Mouse (Mus musculus) C2C12 (cell line): ENCODE results near the gene Has1. TPM values are rescaled to one million over a fixed set of nuclear protein-coding genes. Genes with fewer than 3 reads are reported as not detected.

ENCODE experiments used
- H3K27me3 ChIP-seq: one replicate; pipeline ENCODE4 v1.6.1; 2011; ENCODE audit not compliant: control insufficient read depth, insufficient read depth, insufficient read length
- H3K36me3 ChIP-seq: one replicate; pipeline ENCODE4 v1.6.1; 2011; ENCODE audit not compliant: control insufficient read depth, insufficient read depth
- H3K4me3 ChIP-seq: one replicate; pipeline ENCODE4 v1.5.1; 2011; ENCODE audit warnings: mild to moderate bottlenecking, control low read depth; ENCODE audit not compliant: poor library complexity, insufficient read depth, severe bottlenecking
- H3K79me2 ChIP-seq: one replicate; pipeline ENCODE4 v1.6.1; 2011; ENCODE audit not compliant: control insufficient read depth, insufficient read depth
- H3K79me3 ChIP-seq: one replicate; pipeline ENCODE4 v1.6.1; 2011; ENCODE audit warnings: low read depth, control low read depth
- H3ac ChIP-seq: one replicate; pipeline ENCODE3; 2011; ENCODE audit warnings: low read depth; ENCODE audit not compliant: control insufficient read depth, insufficient read length
- CEBPB ChIP-seq: IDR thresholded peaks from one replicate; pipeline ENCODE4 v1.6.1; 2011; ENCODE audit warnings: low read depth, mild to moderate bottlenecking, control low read depth, moderate library complexity
- CTCF ChIP-seq: IDR thresholded peaks from one replicate; pipeline ENCODE4 v1.5.1; 2011; ENCODE audit not compliant: control insufficient read depth, insufficient read depth, insufficient read length
- FOSL1 ChIP-seq: IDR thresholded peaks from one replicate; pipeline ENCODE4 v1.8.0; 2011; ENCODE audit warnings: mild to moderate bottlenecking, low read length; ENCODE audit not compliant: poor library complexity, insufficient read depth, severe bottlenecking
- MAX ChIP-seq: IDR thresholded peaks from one replicate; pipeline ENCODE4 v1.6.1; 2011; ENCODE audit warnings: mild to moderate bottlenecking, control low read depth
- MYOD1 ChIP-seq: IDR thresholded peaks from one replicate; pipeline ENCODE4 v1.6.1; 2011; ENCODE audit warnings: low read depth; ENCODE audit not compliant: control insufficient read depth, insufficient read length
- MYOG ChIP-seq: IDR thresholded peaks from one replicate; pipeline ENCODE4 v1.6.1; 2011; ENCODE audit not compliant: control insufficient read depth, insufficient read length; ENCODE audit errors: extremely low read depth
- USF1 ChIP-seq: IDR thresholded peaks from one replicate; pipeline ENCODE4 v1.6.1; 2011; ENCODE audit warnings: low read depth, mild to moderate bottlenecking, control low read depth, moderate library complexity
- long read RNA-seq, 2 experiments: library from polyadenylated mRNA; unstranded; transcript quantifications; one replicate each; pipeline ENCODE4 v2.0.0; 2019 to 2020
- polyA plus RNA-seq: library from polyadenylated mRNA; unstranded; fragments of >200 nt; fragmentation: generic; extraction: Trizol; gene quantifications from one replicate; pipeline ENCODE4 v1.2.1, GENCODE M21; 2012; ENCODE audit warnings: missing spikeins

The Has1 gene
- polyA plus RNA-seq: 2.5 TPM
- long read RNA-seq, experiment 1, transcript Has1-201 (5 exons, 2,095 nt): major isoform, 12 of 16 reads
- long read RNA-seq, experiment 1, partial matches to known transcripts: 0 of 16 reads
- long read RNA-seq, experiment 1, other reads (novel, unspliced or antisense): 4 of 16 reads
- long read RNA-seq, experiment 2, transcript Has1-201 (5 exons, 2,095 nt): major isoform, 27 of 29 reads
- long read RNA-seq, experiment 2, partial matches to known transcripts: 0 of 29 reads
- long read RNA-seq, experiment 2, other reads (novel, unspliced or antisense): 2 of 29 reads

DNA sequence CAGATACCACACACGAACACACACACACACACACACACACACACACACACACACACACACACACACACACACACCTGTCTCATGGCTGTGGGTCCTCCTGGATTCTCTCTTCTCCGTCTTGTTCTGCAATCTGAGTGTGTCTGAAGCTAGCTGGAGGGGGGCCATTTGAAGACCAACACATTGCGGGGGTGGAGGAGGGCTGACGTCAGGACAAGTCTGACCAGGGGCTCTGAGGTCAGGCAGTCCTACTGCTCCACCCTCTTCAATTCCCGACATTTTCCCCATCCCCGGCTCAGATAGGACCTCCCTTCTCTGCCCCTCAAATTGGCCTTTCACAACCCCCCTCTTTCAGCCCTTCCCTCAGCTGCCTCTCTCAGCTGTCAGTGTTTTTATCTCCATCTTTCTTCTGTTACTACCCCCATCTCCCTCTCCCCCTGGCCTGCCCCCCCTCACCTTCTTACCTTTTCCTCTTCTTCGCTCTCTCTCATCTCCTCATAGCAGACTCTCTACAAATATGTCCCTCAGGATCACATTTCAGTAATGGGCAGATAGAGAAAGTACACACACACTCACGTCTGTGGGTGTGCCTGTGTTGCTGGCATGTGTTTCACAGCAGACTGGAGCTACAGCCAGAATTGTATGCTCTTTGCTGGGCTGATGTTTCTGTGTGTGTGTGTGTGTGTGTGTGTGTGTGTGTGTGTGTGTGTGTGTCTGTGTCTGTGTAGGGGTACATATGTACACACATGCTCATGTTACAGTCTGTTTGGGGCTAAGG is at the start of gene Has1:
Has1 (minus strand) TSS at position 142 of the 775 bp plus-strand sequence.
- H3K36me3 ChIP-seq: no peaks in the 10 kb centered on the region
- peaks cover 28% of the 10 kb centered on the region for H3K79me2 ChIP-seq
- no peaks in the 10 kb centered on the region for H3K27me3 ChIP-seq
- H3ac ChIP-seq: no peak within 1 kb of the TSS
- peaks cover 8% of the 10 kb centered on the region for H3K79me3 ChIP-seq
- no peak for TF ChIP-seq FOSL1
- no peak for TF ChIP-seq USF1
- TF ChIP-seq MAX: no peak
- no peak for TF ChIP-seq MYOG
- no peak for TF ChIP-seq CEBPB
- no peak for TF ChIP-seq CTCF
- TF ChIP-seq MYOD1: no peak
- no peak within 1 kb of the TSS for H3K4me3 ChIP-seq

DNA sequence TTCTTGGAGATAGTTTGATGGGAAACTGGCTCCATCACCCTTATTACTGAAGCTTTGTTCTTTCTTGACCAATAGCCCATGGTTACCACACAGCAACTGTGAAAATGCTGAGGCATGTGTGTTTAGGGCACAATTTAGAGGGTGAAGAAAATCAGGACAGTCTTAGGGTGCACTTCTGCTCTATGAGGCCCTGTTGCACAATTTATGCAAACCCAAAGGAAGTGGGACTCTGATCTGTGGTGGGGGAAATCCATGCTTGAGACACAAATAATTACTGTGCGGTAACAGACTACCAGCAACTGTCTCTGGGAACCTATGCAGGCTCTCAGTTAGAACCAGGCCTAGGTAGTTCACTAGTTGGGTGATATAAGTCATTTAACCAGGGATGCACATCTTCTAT is 45.8 kb upstream of the Has1 start:
- Histone ChIP-seq H3K27me3 (no peaks in the 10 kb centered on the region), H3K79me2 (no peaks in the 10 kb centered on the region), H3K36me3 (no peaks in the 10 kb centered on the region), H3ac (no peak overlapping the region), H3K79me3 (no peaks in the 10 kb centered on the region), H3K4me3 (no peak overlapping the region)
- TF ChIP-seq CTCF (no peak), MYOG (no peak), MAX (no peak), CEBPB (no peak), USF1 (no peak), FOSL1 (no peak), MYOD1 (no peak)

DNA sequence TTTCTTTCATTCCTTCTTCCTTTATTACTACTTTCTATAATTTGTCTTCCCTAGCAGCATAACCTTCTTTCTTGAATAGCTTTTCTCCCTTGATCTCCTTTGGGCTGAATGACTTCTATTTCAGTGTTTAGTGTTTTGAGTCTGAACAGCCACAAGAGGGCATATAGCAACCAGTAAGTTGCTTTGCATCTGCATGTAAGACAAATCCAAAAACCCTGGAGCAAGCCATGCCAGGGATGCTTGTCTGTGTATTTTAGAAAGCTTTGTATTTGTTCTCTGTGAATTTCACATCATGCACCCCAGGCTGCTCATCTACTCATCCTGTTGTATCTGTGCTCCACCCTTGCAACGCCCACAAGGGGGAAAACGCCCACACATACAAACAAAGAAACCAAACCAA is 44.3 kb upstream of the Has1 start:
- no peaks in the 10 kb centered on the region for H3K79me3 ChIP-seq
- TF ChIP-seq MYOD1 (no peak), CEBPB (no peak), FOSL1 (no peak), USF1 (no peak), MAX (no peak), MYOG (no peak), CTCF (no peak)
- no peaks in the 10 kb centered on the region for H3K27me3 ChIP-seq
- no peak overlapping the region for H3ac ChIP-seq
- H3K4me3 ChIP-seq: no peak overlapping the region
- H3K36me3 ChIP-seq: no peaks in the 10 kb centered on the region
- H3K79me2 ChIP-seq: no peaks in the 10 kb centered on the region

DNA sequence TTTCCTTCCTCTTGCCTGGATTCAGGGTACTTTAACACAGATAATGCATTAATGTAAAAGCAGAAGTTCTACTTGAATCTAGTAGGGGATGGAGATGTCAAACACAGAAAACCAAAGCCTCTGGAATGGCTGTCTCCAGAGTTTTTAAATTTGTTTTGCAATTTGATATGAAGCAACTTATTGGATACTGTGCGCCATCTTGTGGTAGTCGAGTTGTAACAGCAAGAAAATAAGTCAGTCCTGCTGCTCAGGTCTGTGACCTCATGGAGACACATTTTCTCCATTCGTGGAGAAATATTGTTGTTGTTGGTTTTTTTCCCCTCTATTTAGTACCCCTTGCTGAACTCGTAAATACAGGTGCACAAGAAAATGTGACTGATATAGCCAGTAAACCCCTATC is 41.0 kb upstream of the Has1 start:
- H3K27me3 ChIP-seq: no peaks in the 10 kb centered on the region
- TF ChIP-seq MYOD1 (no peak), CTCF (no peak), USF1 (no peak), MYOG (no peak), MAX (no peak), CEBPB (no peak), FOSL1 (no peak)

DNA sequence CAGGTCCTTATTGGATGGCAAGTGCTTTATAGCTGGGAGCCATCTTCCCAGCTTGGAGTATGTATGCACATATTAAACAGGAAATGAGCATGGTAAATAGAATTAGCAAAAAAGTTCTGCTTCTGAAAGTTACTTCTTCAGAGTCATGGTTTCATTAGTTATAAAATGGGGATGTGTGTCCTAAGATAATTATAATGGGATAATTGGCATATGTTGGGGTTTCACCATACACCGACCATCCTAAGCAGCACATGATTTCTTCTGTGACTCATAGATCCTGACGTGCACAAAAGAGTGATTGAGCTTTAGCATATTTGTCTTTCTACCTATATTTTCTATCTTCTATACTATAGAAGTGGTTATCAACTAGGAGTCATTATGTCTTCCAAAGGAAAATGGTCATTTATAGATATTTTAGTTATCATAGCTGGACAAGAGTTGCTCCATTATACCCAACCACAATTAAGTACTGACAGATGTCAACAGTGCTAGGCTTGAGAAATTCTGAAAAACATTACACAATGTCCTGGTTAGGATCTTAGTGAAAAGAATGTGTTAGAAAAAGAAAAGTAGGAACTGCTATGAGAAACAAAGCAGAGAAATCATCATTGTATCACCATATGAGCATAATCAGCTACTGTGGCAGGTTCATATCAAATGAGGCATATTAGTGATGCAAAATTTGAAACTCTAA is 34.9 kb upstream of the Has1 start:
- no peak overlapping the region for H3ac ChIP-seq
- H3K4me3 ChIP-seq: no peak overlapping the region
- H3K36me3 ChIP-seq: no peaks in the 10 kb centered on the region
- no peaks in the 10 kb centered on the region for H3K79me3 ChIP-seq
- TF ChIP-seq CTCF (no peak), USF1 (no peak), CEBPB (no peak), MAX (no peak), MYOG (no peak), MYOD1 (no peak), FOSL1 (no peak)
- H3K79me2 ChIP-seq: no peaks in the 10 kb centered on the region
- no peaks in the 10 kb centered on the region for H3K27me3 ChIP-seq

More for the DNA sequence above, 41.0 kb upstream of the Has1 start:
- H3K79me3 ChIP-seq: no peaks in the 10 kb centered on the region
- no peak overlapping the region for H3K4me3 ChIP-seq
- H3K79me2 ChIP-seq: no peaks in the 10 kb centered on the region
- no peak overlapping the region for H3ac ChIP-seq
- H3K36me3 ChIP-seq: no peaks in the 10 kb centered on the region
